Mouse (Mus musculus) limb, embryonic 14.5 days (tissue): ENCODE data around the gene Edem1. TPM values are rescaled to one million over a fixed set of nuclear protein-coding genes. Genes with fewer than 3 reads are reported as not detected.

Experiments
- ATAC-seq: fragments of 200-750 bp; cut with Nextera tagmentation; 2 replicates; pipeline ENCODE4 v1.8.0; 2017; ENCODE audit warnings: low read depth, moderate number of reproducible peaks, moderate TSS enrichment; ENCODE audit not compliant: low FRiP score
- DNase-seq: peaks from one replicate; pipeline ENCODE4 v3.0.0-alpha.2; 2015; ENCODE audit warnings: low spot score
- H3K27ac ChIP-seq: fragments of 300-500 bp; sonication (generic); replicated peaks from 2 replicates; pipeline ENCODE4 v1.5.1; 2014; ENCODE audit warnings: low read depth, mild to moderate bottlenecking, low read length, moderate library complexity, mixed read lengths
- H3K27me3 ChIP-seq: fragments of 300-500 bp; sonication (generic); 2 replicates; pipeline ENCODE4 v1.6.1; 2014; ENCODE audit warnings: low read length, mixed read lengths; ENCODE audit not compliant: control insufficient read depth, insufficient read depth
- H3K36me3 ChIP-seq: fragments of 300-500 bp; sonication (generic); 2 replicates; pipeline ENCODE4 v1.6.1; 2014; ENCODE audit warnings: mild to moderate bottlenecking, low read length, moderate library complexity, mixed read lengths; ENCODE audit not compliant: control insufficient read depth, insufficient read depth
- H3K4me1 ChIP-seq: fragments of 300-500 bp; sonication (generic); 2 replicates; pipeline ENCODE4 v1.6.1; 2014; ENCODE audit warnings: antibody characterized with exemption, low read length, mixed read lengths; ENCODE audit not compliant: control insufficient read depth, insufficient read depth
- H3K4me2 ChIP-seq: fragments of 300-500 bp; sonication (generic); replicated peaks from 2 replicates; pipeline ENCODE4 v1.6.1; 2014; ENCODE audit warnings: low read depth, mild to moderate bottlenecking, low read length, moderate library complexity; ENCODE audit not compliant: severe bottlenecking
- H3K4me3 ChIP-seq: fragments of 300-500 bp; sonication (generic); replicated peaks from 2 replicates; pipeline ENCODE4 v1.5.1; 2014; ENCODE audit warnings: low read length
- H3K9ac ChIP-seq: fragments of 300-500 bp; sonication (generic); 2 replicates; pipeline ENCODE4 v1.6.1; 2014; ENCODE audit warnings: mild to moderate bottlenecking, low read depth, low read length, moderate library complexity; ENCODE audit not compliant: severe bottlenecking
- H3K9me3 ChIP-seq: fragments of 300-500 bp; sonication (generic); 2 replicates; pipeline ENCODE4 v1.6.1; 2016; ENCODE audit warnings: low read length; ENCODE audit not compliant: control insufficient read depth
- POLR2A ChIP-seq: fragments of 200-500 bp; IDR thresholded peaks from 2 replicates; pipeline ENCODE4 v1.8.0; 2012; ENCODE audit warnings: inconsistent platforms, mild to moderate bottlenecking, moderate library complexity, borderline replicate concordance; ENCODE audit not compliant: insufficient read depth, insufficient read length; ENCODE audit errors: extremely low read depth
- WGBS: fragments of 180-500 bp; shearing (Covaris S2); extraction: QIAGEN DNeasy Blood & Tissue Kit; methylation state at CpG from one replicate; pipeline ENCODE4 v1.1.7; 2014; 5-methylcytosine and 5-hydroxymethylcytosine counted together
- polyA plus RNA-seq, 2 experiments: library from polyadenylated mRNA; depleted of rRNA in 1 of 2; stranded (reverse) in 1 of 2; unstranded in 1 of 2; fragments of >200 nt; fragmentation: Nextera tagmentation in 1 of 2; extraction: Ambion mirVana in 1 of 2; gene quantifications; 2 replicates each; pipeline versions ENCODE4 v1.2.1 to v1.2.3; 2012 to 2014

Edem1 gene
- polyA plus RNA-seq, 2 experiments = 20.2 to 26.3 TPM

DNA sequence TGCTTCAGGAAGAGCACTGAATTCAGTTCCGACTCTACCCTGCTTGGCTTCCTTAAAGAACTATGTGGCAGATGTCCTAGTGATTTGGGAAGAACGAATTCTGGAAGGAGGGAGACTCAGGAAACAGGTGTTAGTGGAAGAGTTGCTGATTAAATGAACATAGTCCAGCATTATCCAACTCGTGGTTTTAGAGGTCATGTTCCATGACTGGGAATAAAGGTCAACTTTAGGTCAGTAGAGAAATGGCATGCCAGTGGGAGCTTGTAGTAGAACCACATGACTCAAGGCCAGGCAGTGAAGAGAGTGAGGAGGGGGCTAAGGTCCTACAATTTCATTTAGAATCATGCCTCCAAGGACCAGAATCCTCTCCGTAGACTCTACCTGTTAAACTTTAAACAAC, 57.9 kb downstream of the Edem1 start:
- no peak for ATAC-seq
- Histone ChIP-seq H3K27me3 (no peaks in the 10 kb centered on the region), H3K9me3 (no peaks in the 10 kb centered on the region), H3K4me3 (no peak overlapping the region), H3K27ac (no peak overlapping the region), H3K4me1 (no peaks in the 10 kb centered on the region), H3K9ac (no peak overlapping the region), H3K4me2 (no peak overlapping the region), H3K36me3 (no peaks in the 10 kb centered on the region)
- no peak for DNase-seq
- TF ChIP-seq POLR2A = no peak
- WGBS = 62% methylated on average over 4 of the region's 4 CpGs

DNA sequence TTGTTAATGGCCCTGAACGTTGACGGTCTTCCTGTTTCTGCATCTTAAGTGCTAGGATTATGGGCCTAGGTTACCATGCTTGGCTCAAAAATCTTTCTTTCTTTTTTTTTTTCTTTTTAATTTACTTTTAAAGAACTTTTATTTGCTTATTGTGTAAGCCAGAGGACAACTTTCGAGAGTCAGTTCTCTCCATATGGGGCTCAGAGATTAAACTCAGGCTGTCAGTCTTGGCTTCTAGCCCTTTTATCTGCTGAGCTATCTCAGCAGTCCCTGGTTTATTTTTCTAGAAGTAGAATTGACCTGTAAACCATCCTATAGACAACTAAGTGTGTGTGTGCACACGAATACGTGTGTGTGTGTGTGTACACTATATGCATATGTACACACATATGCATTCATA, 64.1 kb downstream of the Edem1 start:
- H3K4me3 ChIP-seq = no peak overlapping the region
- no peak for DNase-seq
- H3K4me2 ChIP-seq = no peak overlapping the region
- no peaks in the 10 kb centered on the region for H3K4me1 ChIP-seq
- TF ChIP-seq POLR2A = no peak
- no peaks in the 10 kb centered on the region for H3K9me3 ChIP-seq
- WGBS = 78% methylated on average over 5 of the region's 5 CpGs
- no peak overlapping the region for H3K9ac ChIP-seq
- H3K36me3 ChIP-seq = no peaks in the 10 kb centered on the region
- H3K27me3 ChIP-seq = no peaks in the 10 kb centered on the region
- ATAC-seq = no peak
- no peak overlapping the region for H3K27ac ChIP-seq

DNA sequence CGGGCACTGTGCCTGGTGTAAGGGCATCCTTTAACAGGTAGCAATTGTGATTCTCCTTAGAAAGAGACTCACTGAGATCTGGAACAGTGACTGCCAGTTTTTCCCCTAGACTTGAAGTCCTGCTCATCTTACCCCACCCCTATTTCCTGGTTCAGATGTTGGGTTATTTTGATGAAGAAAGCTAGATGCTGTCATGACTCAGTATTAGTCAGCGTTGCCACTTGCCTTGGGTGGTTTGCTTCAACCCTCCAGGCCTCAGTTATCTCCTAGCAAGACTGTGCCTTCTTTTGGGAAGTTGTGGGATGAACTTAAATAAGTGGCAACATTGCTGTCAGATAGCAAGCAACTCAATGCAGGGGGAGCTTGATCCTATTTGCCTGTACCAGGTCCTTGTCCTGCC, 66.7 kb downstream of the Edem1 start:
- DNase-seq = no peak
- Histone ChIP-seq H3K4me1 (no peaks in the 10 kb centered on the region), H3K27me3 (no peaks in the 10 kb centered on the region), H3K4me2 (no peak overlapping the region), H3K36me3 (no peaks in the 10 kb centered on the region), H3K27ac (no peak overlapping the region), H3K9ac (no peak overlapping the region), H3K4me3 (no peak overlapping the region), H3K9me3 (no peaks in the 10 kb centered on the region)
- WGBS = 77% methylated on average over 2 of the region's 2 CpGs
- no peak for ATAC-seq
- TF ChIP-seq POLR2A = no peak

DNA sequence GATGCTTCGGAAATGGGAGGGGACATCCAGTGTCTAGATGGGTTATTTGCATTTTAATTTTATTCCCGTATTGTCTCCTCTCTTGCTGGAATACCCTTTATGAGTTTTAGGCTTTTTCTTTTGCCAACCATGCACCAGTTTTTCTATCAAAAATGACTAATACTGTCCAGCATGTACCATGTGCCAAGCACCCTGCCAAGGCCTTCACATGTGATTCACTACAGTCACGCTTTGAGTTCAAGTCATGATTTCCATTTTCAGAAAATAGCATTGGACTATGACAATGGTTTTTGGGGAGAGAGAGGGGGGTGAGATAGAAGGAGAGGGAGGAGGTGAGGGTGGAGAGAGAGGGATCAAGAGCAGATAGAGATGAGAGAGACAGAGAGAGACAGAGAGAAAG, 67.5 kb downstream of the Edem1 start:
- no peak for TF ChIP-seq POLR2A
- no peak for ATAC-seq
- Histone ChIP-seq H3K36me3 (no peaks in the 10 kb centered on the region), H3K27ac (no peak overlapping the region), H3K9ac (no peak overlapping the region), H3K27me3 (no peaks in the 10 kb centered on the region), H3K4me1 (no peaks in the 10 kb centered on the region), H3K4me2 (no peak overlapping the region), H3K9me3 (no peaks in the 10 kb centered on the region), H3K4me3 (no peak overlapping the region)
- 85% methylated on average over 3 of the region's 3 CpGs for WGBS
- DNase-seq = no peak

- no peak for TF ChIP-seq POLR2A
- DNase-seq = no peak
- Histone ChIP-seq H3K27me3 (no peaks in the 10 kb centered on the region), H3K4me1 (no peaks in the 10 kb centered on the region), H3K36me3 (no peaks in the 10 kb centered on the region), H3K9ac (no peak overlapping the region), H3K4me2 (no peak overlapping the region), H3K9me3 (no peaks in the 10 kb centered on the region), H3K27ac (no peak overlapping the region), H3K4me3 (no peak overlapping the region)
- ATAC-seq = no peak
- 80% methylated on average over 8 of the region's 8 CpGs for WGBS
Observed at GRCm38 (mm10) chr6:108896525-108897087, 68.2 kb downstream of the Edem1 start.

DNA sequence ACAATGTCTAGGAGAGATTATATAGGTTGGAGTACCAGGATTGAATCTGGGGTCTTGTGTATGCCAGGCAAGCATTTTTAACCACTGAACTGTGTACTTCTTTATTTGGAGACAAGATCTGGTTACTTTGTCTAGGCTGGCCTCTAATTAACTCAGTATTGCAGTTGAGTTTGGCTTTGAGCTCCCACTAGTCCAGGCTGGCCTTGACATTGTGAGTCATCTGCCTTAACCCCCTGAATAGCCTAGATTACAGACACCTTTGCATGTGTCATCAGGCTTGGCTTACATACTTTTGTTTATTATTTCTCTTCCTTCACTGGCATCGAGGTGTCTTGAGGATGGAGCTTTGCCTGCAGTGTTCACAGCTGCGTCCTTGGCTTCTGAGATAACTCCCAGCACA, 70.8 kb downstream of the Edem1 start:
- no peak for TF ChIP-seq POLR2A
- WGBS = 76% methylated on average over 2 of the region's 2 CpGs

More for the DNA sequence above, 70.8 kb downstream of the Edem1 start:
- DNase-seq = no peak
- H3K36me3 ChIP-seq = no peaks in the 10 kb centered on the region
- H3K9me3 ChIP-seq = no peaks in the 10 kb centered on the region
- H3K9ac ChIP-seq = no peak overlapping the region
- H3K4me1 ChIP-seq = no peaks in the 10 kb centered on the region
- H3K27ac ChIP-seq = no peak overlapping the region
- H3K27me3 ChIP-seq = no peaks in the 10 kb centered on the region
- ATAC-seq = no peak
- no peak overlapping the region for H3K4me3 ChIP-seq
- no peak overlapping the region for H3K4me2 ChIP-seq
